Mouse (Mus musculus): ENCODE results near the gene Olfr166. TPM values are rescaled to one million over a fixed set of nuclear protein-coding genes. Genes with fewer than 3 reads are reported as not detected.

Gene Olfr166
- not detected for polyA plus RNA-seq (2017; shearing (Covaris generic))

GRCm38 (mm10) chr16:19483394-19483793 is at the start of gene Olfr166:
Gene Olfr166 (plus strand): TSS chr16:19483694.

DNA sequence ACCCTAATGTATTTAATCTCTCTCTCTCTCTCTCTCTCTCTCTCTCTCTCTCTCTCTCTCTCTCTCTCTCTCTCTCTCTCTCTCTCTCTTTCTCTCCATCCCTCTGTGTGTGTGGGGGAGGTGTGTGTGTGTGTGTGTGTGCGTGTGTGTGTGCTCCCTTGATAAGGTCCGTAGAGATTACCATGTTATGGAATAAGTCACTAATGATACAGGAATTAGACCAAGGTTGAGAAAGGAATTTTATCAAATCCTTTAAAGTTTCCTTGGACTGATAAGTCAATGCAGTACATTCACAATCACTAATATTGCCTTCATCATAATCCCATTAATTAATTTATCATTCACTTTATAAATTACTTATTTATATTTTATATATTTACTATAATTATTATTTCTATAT is 38.7 kb downstream of the Olfr166 start, which contains the start of gene Olfr167:
TSS of gene Olfr167 (minus strand) at position 101 of the 400 bp plus-strand sequence.

DNA sequence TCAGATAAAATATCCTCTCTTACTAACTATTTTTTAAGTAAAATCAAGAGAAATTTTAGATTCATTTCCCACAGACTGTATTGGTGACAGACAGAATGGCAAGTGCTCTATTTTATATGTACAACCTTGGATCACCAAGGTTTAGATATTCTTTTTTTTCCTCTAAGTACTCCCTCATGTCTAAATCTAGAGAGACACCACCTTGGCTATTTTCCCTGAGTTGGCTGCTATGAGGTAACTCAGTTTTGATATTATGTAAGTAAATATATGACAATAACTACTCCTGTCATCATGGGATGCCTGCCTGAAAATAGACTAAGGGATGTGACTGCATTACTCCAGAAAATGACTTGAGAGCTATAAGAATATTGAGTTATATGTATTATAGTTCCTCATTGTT is 52.0 kb downstream of the Olfr166 start, which contains the start of gene Olfr168:
TSS of gene Olfr168 (minus strand) at position 101 of the 400 bp plus-strand sequence.

Other genes starting within 250 kb of the Olfr166 start
- not detected for gene Olfr164, start 169.6 kb upstream of the Olfr166 start, polyA plus RNA-seq (2017; shearing (Covaris generic))
- under 1 TPM in 1 of 2 experiments, not detected in 1; 0.09 TPM for gene Olfr165, start 60.6 kb upstream of the Olfr166 start, polyA plus RNA-seq (2017; shearing (Covaris generic))
- gene Olfr167, start 38.6 kb downstream of the Olfr166 start, polyA plus RNA-seq (2017; shearing (Covaris generic)): under 1 TPM in 1 of 2 experiments, not detected in 1; 0.29 TPM
- not detected for gene Olfr168, start 51.9 kb downstream of the Olfr166 start, polyA plus RNA-seq (2017; shearing (Covaris generic))
- not detected for gene Olfr169, start 88.1 kb downstream of the Olfr166 start, polyA plus RNA-seq (2017; shearing (Covaris generic))
- under 1 TPM in 1 of 2 experiments, not detected in 1; 0.21 TPM for gene Olfr170, start 128.2 kb downstream of the Olfr166 start, polyA plus RNA-seq (2017; shearing (Covaris generic))
- gene Olfr171, start 146.2 kb downstream of the Olfr166 start, polyA plus RNA-seq (2017; shearing (Covaris generic)): under 1 TPM in 1 of 2 experiments, not detected in 1; 0.29 TPM
- under 1 TPM in 1 of 2 experiments, not detected in 1; 0.05 TPM for gene Lamp3, start 222.7 kb downstream of the Olfr166 start, polyA plus RNA-seq (2017; shearing (Covaris generic))

Data from activated CD4-positive, CD25-positive, alpha-beta regulatory T cell (primary cell).